Mouse (Mus musculus): ENCODE data around the gene Rbfox2.

- TF ChIP-seq CTCF (conservative IDR thresholded peaks at IDR 0.05; ENCODE audit: low read length) (no peak), NANOG (IDR thresholded peaks at IDR 0.05; ENCODE audit: borderline replicate concordance, low read length) (no peak), POU5F1 (IDR thresholded peaks at IDR 0.05; ENCODE audit: borderline replicate concordance, low read length) (no peak)
Observed at GRCm38 (mm10) chr15:77305852-77306546, 805 bp downstream of the Rbfox2 start.

Measured in E14TG2a.4 (cell line).